Mouse (Mus musculus) intestine, embryonic 16.5 days (tissue): Measurements from ENCODE around the gene Ccn1. TPM values are rescaled to one million over a fixed set of nuclear protein-coding genes. Genes with fewer than 3 reads are reported as not detected.

ENCODE experiments used
- ATAC-seq: fragments of 200-750 bp; cut with Nextera tagmentation; 2 replicates; pipeline ENCODE4 v1.8.0; 2017; ENCODE audit warnings: moderate TSS enrichment, moderate library complexity
- H3K27ac ChIP-seq: fragments of 300-500 bp; sonication (generic); 2 replicates; pipeline ENCODE4 v1.5.1; 2014; ENCODE audit warnings: mild to moderate bottlenecking, low read length
- H3K27me3 ChIP-seq: fragments of 300-500 bp; sonication (generic); replicated peaks from 2 replicates; pipeline ENCODE4 v1.6.1; 2014; ENCODE audit warnings: low read length, control low read depth, mixed read lengths; ENCODE audit not compliant: control insufficient read depth, insufficient read depth
- H3K36me3 ChIP-seq: fragments of 300-500 bp; sonication (generic); 2 replicates; pipeline ENCODE4 v1.6.1; 2014; ENCODE audit warnings: low read length, control low read depth; ENCODE audit not compliant: control insufficient read depth, insufficient read depth
- H3K4me1 ChIP-seq: fragments of 300-500 bp; sonication (generic); 2 replicates; pipeline ENCODE4 v1.6.1; 2014; ENCODE audit warnings: low read length, control low read depth, mixed read lengths; ENCODE audit not compliant: control insufficient read depth, insufficient read depth
- H3K4me2 ChIP-seq: fragments of 300-500 bp; sonication (generic); 2 replicates; pipeline ENCODE4 v1.6.1; 2014; ENCODE audit warnings: low read depth, low read length, control low read depth
- H3K4me3 ChIP-seq: fragments of 300-500 bp; sonication (generic); 2 replicates; pipeline ENCODE4 v1.5.1; 2014; ENCODE audit warnings: mild to moderate bottlenecking, low read length
- H3K9ac ChIP-seq: fragments of 300-500 bp; sonication (generic); 2 replicates; pipeline ENCODE4 v1.6.1; 2014; ENCODE audit warnings: low read depth, low read length
- H3K9me3 ChIP-seq: fragments of 300-500 bp; sonication (generic); 2 replicates; pipeline ENCODE4 v1.6.1; 2016; ENCODE audit warnings: low read length, control low read depth; ENCODE audit not compliant: control insufficient read depth
- WGBS: fragments of 180-500 bp; shearing (Covaris S2); extraction: QIAGEN DNeasy Blood & Tissue Kit; methylation state at CpG from one replicate; pipeline ENCODE4 v1.1.7; 2014; 5-methylcytosine and 5-hydroxymethylcytosine counted together
- polyA plus RNA-seq: library from polyadenylated mRNA; unstranded; fragments of >200 nt; fragmentation: Nextera tagmentation; extraction: Ambion mirVana; gene quantifications from 2 replicates; pipeline ENCODE4 v1.2.1, GENCODE M21; 2015

The Ccn1 gene
- polyA plus RNA-seq, 1 experiment from 2014 or later, result 55.5 TPM

DNA sequence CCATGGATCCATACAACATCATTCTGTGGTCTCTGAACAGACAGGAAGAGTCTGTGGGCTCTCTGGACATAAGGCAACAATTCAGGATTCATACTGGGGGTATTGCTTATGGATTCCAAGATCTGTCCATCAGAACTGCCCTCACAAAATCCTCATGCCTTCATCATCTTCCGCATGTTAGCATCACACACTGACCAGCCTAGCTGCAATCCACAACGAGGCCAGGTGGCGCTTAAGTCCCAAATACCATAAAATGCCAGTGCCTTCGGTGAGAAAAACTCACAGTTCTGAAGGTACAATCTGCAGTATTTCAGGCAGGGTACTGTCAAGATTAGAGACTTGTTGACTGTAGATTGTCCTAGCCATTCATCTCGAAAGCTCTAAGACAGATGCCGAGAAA is 4.3 kb downstream of the Ccn1 start:
- H3K4me1 ChIP-seq, result peaks cover 6% of the 10 kb centered on the region; the same call in 1 of the 2 replicates
- H3K36me3 ChIP-seq, result peaks cover 6% of the 10 kb centered on the region
- 65% methylated on average over 6 of the region's 6 CpGs for WGBS
- H3K4me2 ChIP-seq, result no peak overlapping the region
- H3K27me3 ChIP-seq, result no peaks in the 10 kb centered on the region
- no peak overlapping the region for H3K4me3 ChIP-seq
- no peak overlapping the region for H3K9ac ChIP-seq
- ATAC-seq, result no peak
- no peaks in the 10 kb centered on the region for H3K9me3 ChIP-seq
- H3K27ac ChIP-seq, result no peak overlapping the region

DNA sequence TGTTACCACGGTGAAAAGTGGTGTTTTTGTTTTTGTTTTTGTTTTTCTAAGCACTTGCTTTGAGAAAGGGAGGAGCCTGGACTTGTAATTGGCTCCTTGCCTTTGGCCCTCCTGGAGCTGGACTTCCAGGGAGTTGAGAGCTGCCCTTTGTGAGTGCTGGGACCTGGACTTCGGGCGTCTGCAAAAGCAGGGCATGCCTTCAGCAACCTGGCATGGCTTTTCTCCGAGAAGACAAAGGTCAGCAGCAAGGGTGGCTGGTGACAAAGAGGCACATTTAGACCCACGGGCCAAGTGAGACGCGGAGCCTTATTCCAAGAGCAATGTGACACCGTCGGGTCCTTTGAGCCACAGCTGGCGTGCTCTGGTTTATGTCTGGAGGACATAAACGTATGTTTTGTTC is 6.9 kb downstream of the Ccn1 start:
- peaks cover 6% of the 10 kb centered on the region for H3K36me3 ChIP-seq
- H3K4me3 ChIP-seq, result no peak overlapping the region
- H3K27ac ChIP-seq, result no peak overlapping the region
- no peak overlapping the region for H3K9ac ChIP-seq
- WGBS, result 52% methylated on average over 11 of the region's 11 CpGs
- H3K27me3 ChIP-seq, result no peaks in the 10 kb centered on the region
- H3K4me1 ChIP-seq, result 0 out of 2 replicates have a peak, but pooled peaks cover 2% of the 10 kb centered on the region
- ATAC-seq, result no peak
- H3K4me2 ChIP-seq, result no peak overlapping the region
- no peaks in the 10 kb centered on the region for H3K9me3 ChIP-seq

DNA sequence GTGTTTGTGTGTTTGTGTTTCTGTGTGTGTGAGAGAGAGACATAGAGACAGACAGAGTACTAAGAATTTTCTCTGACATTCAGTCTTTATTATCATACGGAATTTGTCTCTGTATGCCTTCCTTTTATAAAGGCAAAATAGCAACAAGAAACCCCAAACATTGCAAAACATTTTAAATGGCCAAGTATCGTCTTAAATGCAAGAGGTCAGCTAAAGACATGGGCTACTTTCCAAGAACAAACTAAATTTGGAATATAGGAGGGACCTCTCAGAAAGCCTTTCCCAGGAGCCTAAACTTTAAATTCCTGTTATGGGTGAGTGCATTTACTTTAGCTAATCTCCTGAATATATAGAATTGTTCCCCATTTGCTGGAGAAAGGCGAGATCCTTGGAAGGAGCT is 7.9 kb downstream of the Ccn1 start:
- WGBS, result 62% methylated on average over 3 of the region's 3 CpGs
- no peak overlapping the region for H3K27ac ChIP-seq

DNA sequence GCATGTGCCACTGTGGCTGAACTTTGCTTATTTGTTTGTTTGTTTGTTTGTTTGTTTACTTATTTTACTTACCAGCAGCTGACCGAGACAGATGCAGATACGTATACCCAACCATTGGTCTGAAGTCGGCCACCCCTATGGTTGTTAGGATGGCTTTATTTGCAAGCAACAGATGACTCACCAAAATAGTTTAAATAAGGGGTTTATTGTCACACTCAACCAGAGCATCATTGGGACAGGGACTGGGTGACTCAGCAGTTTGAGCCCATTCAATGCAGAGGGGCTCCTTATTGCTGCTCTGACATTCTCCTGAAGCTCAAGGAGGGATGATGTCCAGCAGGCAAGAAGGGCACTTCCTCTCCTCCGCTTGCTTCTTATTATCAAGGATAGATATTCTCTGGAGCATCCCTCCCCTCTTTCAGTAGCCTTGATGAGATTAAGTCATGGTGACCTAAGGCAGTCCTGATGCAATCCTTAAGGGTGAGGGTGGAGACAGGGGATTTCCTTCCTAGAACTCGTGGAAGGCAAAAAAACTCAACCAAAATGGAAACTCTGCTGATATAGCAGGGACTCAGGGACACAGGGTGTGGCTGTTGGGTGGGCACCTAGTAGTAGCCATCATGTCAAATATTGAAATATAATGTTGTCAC is 8.6 kb downstream of the Ccn1 start:
- H3K4me2 ChIP-seq, result no peak overlapping the region
- ATAC-seq, result no peak
- H3K9ac ChIP-seq, result no peak overlapping the region
- no peaks in the 10 kb centered on the region for H3K27me3 ChIP-seq
- H3K4me1 ChIP-seq, result 0 out of 2 replicates have a peak, but pooled peaks cover 2% of the 10 kb centered on the region
- H3K9me3 ChIP-seq, result no peaks in the 10 kb centered on the region
- no peak overlapping the region for H3K27ac ChIP-seq
- 72% methylated on average over 5 of the region's 5 CpGs for WGBS
- no peak overlapping the region for H3K4me3 ChIP-seq
- H3K36me3 ChIP-seq, result no peaks in the 10 kb centered on the region

More for the DNA sequence above, 7.9 kb downstream of the Ccn1 start:
- Histone ChIP-seq H3K4me3 (no peak overlapping the region), H3K27me3 (no peaks in the 10 kb centered on the region), H3K9ac (no peak overlapping the region), H3K36me3 (no peaks in the 10 kb centered on the region), H3K9me3 (no peaks in the 10 kb centered on the region), H3K4me1 (0 out of 2 replicates have a peak, but pooled peaks cover 2% of the 10 kb centered on the region), H3K4me2 (no peak overlapping the region)
- ATAC-seq, result no peak

DNA sequence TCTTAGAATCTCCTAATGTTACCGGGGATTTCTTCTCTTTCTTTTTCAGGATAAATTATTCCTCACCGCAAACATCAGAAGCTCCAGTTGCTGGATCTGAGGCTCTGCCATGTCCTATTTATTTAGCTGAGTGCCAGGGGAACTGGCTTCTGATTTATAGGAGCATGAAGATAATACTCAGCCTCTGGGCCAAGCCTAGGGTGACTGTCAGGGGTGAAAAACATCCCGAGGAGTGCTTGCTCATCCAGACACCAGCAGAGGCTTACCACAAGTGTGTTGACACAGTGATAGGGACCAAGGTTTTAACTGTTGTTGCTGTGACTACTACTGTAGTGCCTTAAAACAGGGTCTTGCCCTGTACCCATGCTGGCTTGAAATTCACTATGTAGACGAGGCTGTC is 9.2 kb downstream of the Ccn1 start:
- 63% methylated on average over 4 of the region's 4 CpGs for WGBS

DNA sequence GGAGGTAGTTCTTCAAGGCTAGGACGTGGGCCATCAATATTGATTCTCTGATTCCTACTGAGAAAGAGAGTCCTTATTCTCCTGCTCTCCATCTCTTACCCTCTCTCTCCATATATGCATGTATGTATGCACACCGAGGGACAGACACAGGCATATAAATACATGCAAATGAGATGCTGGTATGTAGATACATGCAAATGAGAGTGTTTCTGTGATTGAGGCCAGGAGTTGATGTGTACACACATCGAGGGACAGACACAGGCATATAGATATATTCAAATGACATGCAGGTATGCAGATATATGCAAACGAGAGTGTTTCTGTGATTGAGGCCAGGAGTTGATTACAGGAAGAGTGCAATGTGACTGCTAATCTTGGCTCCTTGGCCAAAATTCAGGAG is 9.6 kb downstream of the Ccn1 start:
- H3K27me3 ChIP-seq, result no peaks in the 10 kb centered on the region
- no peaks in the 10 kb centered on the region for H3K36me3 ChIP-seq
- H3K9ac ChIP-seq, result no peak overlapping the region
- H3K4me2 ChIP-seq, result no peak overlapping the region
- no peaks in the 10 kb centered on the region for H3K9me3 ChIP-seq
- no peak overlapping the region for H3K27ac ChIP-seq
- H3K4me3 ChIP-seq, result no peak overlapping the region
- 77% methylated on average over 4 of the region's 4 CpGs for WGBS
- H3K4me1 ChIP-seq, result 0 out of 2 replicates have a peak, but pooled peaks cover 2% of the 10 kb centered on the region
- no peak for ATAC-seq

More for the DNA sequence above, 9.2 kb downstream of the Ccn1 start:
- H3K4me3 ChIP-seq, result no peak overlapping the region
- no peak overlapping the region for H3K4me2 ChIP-seq
- no peak overlapping the region for H3K9ac ChIP-seq
- no peaks in the 10 kb centered on the region for H3K9me3 ChIP-seq
- H3K4me1 ChIP-seq, result 0 out of 2 replicates have a peak, but pooled peaks cover 2% of the 10 kb centered on the region
- ATAC-seq, result no peak
- no peak overlapping the region for H3K27ac ChIP-seq
- no peaks in the 10 kb centered on the region for H3K36me3 ChIP-seq
- no peaks in the 10 kb centered on the region for H3K27me3 ChIP-seq

DNA sequence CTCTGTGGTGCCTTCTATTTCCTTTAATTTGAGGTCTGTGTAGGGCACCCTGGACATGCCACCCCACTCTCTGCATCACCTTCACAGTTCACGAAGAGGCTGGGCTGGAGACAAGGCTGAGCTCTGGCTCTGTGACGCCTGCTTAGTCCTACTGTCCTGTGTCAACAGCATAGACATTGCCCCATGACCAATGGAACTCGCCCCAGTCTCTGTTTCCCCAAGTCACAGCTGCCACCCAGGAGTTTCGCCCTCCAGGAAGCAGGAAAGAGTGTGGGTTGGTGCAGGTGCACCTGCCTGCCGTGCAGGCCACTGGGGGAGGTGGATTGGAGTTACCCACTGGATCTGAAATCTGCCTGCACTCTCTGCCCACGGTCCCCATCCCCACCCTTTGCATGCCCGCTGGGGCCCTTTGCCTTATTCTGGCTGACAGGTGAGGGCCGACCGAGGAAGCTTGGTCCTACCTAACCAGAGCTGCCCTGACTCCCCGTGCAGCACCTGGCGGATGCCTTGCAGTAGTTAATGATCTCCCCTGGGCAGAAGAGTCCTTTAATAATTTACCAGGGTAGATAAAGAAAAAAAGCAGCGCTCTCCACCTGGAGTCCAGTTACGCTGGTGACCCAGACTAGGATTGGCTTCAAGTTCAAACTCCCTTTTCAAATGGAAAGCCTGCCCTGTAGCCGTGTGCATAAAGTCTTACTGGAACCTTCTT is 15.6 kb downstream of the Ccn1 start:
- peak overlapping the region; percentile 39; the same call in 1 of the 2 replicates for H3K9ac ChIP-seq
- 0 out of 2 replicates have a peak overlapping the region, but pooled peaks have one; percentile 11 for H3K4me3 ChIP-seq
- no peaks in the 10 kb centered on the region for H3K27me3 ChIP-seq
- peak overlapping the region; percentile 36 for H3K4me2 ChIP-seq
- ATAC-seq, result peak; percentile 96
- H3K27ac ChIP-seq, result peak overlapping the region; percentile 87
- H3K36me3 ChIP-seq, result no peaks in the 10 kb centered on the region
- 62% methylated on average over 14 of the region's 14 CpGs for WGBS
- H3K9me3 ChIP-seq, result no peaks in the 10 kb centered on the region
- H3K4me1 ChIP-seq, result peaks cover 12% of the 10 kb centered on the region

DNA sequence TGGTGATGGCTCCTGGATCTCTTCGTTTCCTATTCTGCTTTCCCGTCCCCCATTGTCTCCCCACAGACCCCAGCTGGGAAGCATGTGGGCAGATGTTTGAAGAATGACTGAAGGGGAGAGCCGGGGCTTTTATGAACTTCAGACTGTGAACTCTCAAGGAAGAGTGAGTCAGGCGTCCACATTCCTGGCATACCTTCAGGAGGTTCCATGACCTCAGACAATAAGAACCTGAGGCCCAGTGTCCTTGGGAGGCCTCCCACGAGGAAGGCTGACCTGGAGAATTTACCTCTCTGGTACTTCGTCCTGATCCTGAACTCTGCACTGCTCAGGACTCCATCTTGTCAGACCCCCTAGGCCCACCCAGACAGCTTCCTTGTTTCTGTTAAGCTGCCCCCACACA is 16.9 kb downstream of the Ccn1 start:
- Histone ChIP-seq H3K4me2 (no peak overlapping the region), H3K27me3 (no peaks in the 10 kb centered on the region), H3K36me3 (no peaks in the 10 kb centered on the region), H3K4me1 (peaks cover 15% of the 10 kb centered on the region), H3K9ac (no peak overlapping the region), H3K4me3 (no peak overlapping the region), H3K27ac (peak overlapping the region; percentile 87), H3K9me3 (no peaks in the 10 kb centered on the region)
- WGBS, result 25% methylated on average over 6 of the region's 6 CpGs
- ATAC-seq, result peak; percentile 37

DNA sequence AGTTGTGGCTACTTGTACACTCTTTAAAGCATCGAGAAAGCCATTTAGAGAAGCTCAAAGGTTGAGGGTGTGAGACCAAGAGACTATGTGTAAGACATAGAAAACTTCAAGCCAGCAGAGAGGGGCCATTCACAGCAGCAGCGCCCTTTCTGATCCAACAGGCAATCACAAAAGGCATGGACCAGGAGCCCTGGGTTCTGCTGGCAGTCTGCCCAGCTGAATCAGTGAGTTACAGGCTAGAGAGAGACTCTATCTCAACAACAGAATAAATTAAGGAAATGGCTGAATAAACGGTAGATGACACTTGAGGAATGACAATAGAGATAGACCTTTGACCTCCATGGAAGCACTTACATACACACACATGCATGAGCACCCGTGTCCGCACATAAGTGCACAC is 21.1 kb downstream of the Ccn1 start:
- WGBS, result 48% methylated on average over 5 of the region's 5 CpGs
- H3K9me3 ChIP-seq, result no peaks in the 10 kb centered on the region
- no peak overlapping the region for H3K27ac ChIP-seq
- peaks cover 15% of the 10 kb centered on the region for H3K4me1 ChIP-seq
- H3K27me3 ChIP-seq, result no peaks in the 10 kb centered on the region
- H3K4me2 ChIP-seq, result no peak overlapping the region
- no peak overlapping the region for H3K4me3 ChIP-seq
- no peaks in the 10 kb centered on the region for H3K36me3 ChIP-seq
- no peak for ATAC-seq
- no peak overlapping the region for H3K9ac ChIP-seq
